Mouse (Mus musculus) liver, adult (tissue): ENCODE results near the gene Rnf19b.

ENCODE experiments used
- GATA4 ChIP-seq: IDR thresholded peaks from 2 replicates; pipeline ENCODE4 v1.6.1; 2014; ENCODE audit warnings: mild to moderate bottlenecking, low read length; ENCODE audit not compliant: insufficient replicate concordance

Gene Rnf19b

DNA sequence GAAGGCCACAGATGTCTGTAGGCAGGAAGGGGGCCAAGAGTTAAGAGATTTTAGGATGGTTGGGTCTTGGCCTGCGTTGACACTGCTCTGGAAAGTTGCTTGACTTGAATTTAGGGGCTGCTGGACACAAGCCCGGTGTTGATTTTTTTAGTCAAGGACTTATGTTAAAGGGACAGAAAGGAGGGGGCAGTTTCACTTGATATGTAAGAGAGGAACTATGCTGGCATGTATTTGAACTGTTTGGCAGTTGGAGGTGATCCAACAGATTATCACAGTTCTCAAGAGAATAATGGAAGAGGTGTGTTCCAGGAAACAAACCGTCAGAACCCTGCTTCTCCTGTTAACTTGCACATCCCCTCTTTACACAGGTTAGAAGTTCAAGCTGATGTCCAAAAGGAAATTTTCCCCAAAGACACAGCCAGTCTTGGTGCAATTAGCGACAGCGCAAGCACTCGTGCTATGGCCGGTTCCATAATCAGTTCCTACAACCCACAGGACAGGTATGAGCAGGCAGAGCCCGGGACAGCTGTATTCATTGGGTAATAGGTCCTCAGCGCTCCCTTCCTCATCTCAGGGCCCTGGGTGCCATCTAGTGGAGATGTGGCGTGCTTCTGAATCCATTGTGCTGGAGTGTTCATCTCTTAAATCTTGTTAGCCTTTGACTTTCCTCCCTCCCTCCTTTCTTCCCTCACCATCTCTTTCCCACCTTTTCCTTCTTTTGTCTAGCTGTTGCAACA lies 24.5 kb downstream of the Rnf19b start:
- no peak for TF ChIP-seq GATA4

DNA sequence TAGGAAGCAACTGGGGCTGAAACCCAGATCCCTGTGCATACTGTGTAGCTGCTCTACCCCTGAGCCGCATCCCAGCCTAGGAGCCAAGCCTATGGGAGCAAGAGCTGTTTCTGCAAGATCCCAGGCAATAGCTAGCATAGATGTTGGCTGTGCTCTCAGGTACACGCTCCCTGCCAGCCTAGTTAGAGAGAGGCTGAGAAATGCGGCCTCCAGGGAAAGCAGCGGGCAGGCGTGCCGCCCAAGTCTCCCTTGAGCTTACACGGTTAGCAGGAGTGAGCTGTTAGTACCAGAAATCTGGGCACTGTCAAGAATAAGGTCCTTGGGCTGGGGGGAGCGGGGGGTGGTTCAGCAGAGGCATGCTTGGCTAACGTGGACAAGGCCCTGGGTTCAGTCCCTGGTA lies 26.8 kb downstream of the Rnf19b start:
- TF ChIP-seq GATA4 = no peak

GRCm38 (mm10) chr4:129086078-129086477 lies 28.0 kb downstream of the Rnf19b start:
- no peak for TF ChIP-seq GATA4

DNA sequence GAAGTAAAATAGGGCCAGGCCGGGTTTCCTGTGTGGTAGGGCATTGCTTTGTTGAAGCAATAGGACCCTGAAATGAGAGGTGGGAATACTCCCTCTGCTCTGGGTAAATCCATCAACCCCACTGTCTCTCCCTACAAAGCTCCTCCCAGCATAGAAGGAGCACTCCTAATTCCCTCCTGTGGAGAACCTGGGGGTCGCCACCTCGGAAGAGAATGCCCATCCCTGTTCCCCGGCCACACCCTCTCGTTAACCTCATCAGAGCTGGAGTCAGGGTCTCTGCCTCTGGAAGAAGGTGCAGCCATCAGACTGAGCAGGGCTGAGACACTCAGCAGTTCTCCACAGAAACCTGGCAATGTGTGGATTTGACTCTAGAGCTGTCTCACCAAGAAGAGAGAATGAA lies 29.8 kb downstream of the Rnf19b start:
- TF ChIP-seq GATA4 = no peak

DNA sequence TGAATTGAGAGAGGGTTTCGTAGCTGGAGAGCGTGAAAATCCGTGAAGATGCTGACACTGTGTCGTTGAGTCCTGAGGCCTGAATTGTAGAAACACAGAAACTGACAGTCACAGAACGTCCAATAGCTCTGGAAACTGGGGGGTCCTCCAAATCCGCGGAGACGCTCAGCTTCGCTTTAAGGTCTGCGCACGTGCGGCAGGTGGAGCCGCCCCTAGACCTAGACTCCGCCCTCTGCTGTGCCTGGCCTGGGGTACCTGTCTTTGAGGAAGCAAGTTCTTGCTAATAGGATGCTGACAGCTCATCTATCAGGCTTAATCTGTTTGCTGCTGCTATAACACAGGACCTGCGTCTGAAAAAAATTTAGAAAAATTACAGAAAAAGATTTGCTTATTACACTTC lies 37.2 kb downstream of the Rnf19b start:
- no peak for TF ChIP-seq GATA4

- TF ChIP-seq GATA4 = no peak
Measured at GRCm38 (mm10) chr4:129097006-129097405, 38.9 kb downstream of the Rnf19b start.

DNA sequence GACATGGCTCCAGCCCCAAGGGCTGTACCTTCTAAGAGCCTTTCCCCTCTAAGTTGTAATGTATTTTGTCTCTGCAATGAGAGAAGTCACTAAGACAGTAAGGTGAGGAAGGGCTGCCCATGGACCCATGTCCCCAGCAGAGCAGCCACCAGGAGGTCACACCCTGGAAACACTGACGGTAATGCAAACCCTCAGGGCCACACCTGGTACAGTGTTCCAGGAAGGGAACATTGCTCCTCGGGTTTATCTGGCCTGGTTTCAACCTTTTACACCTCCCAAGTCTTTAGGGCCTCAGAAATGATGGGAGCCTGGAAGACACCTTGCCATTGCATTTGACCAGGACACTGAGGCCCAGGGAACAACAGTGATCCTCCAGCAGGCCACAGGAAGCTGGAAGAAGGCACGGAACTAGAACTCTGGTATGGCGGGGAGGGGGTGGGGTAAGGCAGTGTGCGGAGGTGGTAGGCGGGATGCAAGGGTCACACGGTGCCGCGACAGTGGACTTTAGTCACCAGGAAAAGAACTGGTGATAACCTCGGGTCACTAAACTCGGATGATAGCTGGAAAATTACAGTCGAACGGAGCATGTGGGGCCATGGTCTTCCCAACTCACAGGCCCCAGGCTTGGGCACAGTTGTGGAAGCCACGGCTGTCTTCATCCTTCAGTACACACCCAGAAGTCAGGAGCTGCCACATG lies 44.2 kb downstream of the Rnf19b start:
- TF ChIP-seq GATA4 = no peak

GRCm38 (mm10) chr4:129105356-129105755 lies 47.3 kb downstream of the Rnf19b start, which contains the start of gene Tmem54:
Gene Tmem54, plus strand, starts transcription at chr4:129105548.
- no peak for TF ChIP-seq GATA4

- TF ChIP-seq GATA4 = no peak
Measured at GRCm38 (mm10) chr4:129106073-129106472, 48.0 kb downstream of the Rnf19b start.

GRCm38 (mm10) chr4:129107348-129107899 lies 49.4 kb downstream of the Rnf19b start:
- TF ChIP-seq GATA4 = no peak

GRCm38 (mm10) chr4:129108624-129109023 lies 50.6 kb downstream of the Rnf19b start:
- no peak for TF ChIP-seq GATA4

- TF ChIP-seq GATA4 = no peak
Measured at GRCm38 (mm10) chr4:129110804-129111203, 52.7 kb downstream of the Rnf19b start.

DNA sequence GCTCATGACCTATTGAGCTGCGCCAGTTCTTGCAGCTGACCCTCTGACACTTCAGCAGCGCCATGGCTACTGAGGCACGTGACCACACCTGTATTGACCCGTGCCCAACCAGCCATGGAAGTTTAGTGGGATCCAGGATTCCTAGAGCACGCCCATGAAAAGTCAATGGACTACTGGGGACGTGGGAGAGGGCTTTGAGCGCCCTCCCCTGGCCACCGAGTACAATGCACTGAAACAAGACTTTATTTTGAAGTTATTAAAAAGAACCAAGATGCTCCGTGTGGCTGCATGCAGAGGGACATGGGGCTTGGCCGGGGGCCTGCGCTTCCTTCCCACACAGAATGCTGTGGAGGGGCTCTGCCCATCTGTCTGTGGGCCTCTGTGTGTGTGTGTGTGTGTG lies 53.3 kb downstream of the Rnf19b start:
- TF ChIP-seq GATA4 = no peak

- no peak for TF ChIP-seq GATA4
Measured at GRCm38 (mm10) chr4:129112231-129112630, 54.2 kb downstream of the Rnf19b start.

DNA sequence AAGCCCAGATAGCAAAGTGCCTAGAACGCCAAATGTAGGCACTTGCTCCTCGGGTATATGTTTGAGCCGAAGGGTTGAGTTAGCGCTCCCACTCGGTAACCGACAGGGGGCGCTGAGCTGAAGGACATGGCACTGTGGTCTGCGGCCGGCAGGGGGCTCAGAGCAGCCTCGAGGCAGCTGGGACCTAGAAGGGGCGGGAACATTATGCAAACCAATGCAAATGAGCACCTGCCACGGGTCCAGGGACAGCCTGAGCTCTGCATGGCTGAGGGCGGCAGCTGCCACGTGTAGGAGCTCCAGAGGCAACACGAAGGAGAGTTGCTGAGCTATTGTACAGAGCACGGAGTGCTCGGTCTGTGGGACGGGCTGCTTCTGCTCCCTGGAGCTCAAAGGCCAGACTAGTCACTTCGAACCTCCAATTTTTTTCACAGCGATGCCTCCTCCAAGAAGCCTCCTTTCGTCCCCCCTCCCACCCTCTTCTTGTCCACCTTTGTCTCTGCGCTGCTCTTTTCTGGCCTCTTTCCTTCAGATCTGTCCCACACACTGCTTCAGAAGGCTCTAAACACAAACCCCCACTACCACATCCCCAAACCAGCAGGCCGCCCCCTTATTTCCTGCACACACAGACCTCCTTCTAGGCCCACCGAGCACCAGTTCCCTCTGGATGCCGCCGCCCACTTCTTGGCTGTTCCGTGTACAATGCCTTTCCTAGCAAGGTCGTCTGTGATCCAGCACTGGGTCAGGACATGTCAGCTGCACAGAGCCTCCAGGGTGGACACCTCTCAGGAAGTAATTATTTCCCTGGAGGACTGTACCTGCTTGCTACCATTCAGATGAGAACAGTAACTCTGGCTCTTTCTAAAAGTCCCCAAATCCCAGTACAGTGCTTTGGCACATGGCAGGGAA lies 55.3 kb downstream of the Rnf19b start:
- no peak for TF ChIP-seq GATA4
